Mouse (Mus musculus) cerebellum, postnatal 14 days (tissue): Measurements from ENCODE around the gene Fmnl2.

Experiments
- DNase-seq, 2 experiments: peaks; one replicate each; pipeline ENCODE4 v3.0.0; 2021; ENCODE audit warnings: mixed read lengths in 2 of 2

The Fmnl2 gene

DNA sequence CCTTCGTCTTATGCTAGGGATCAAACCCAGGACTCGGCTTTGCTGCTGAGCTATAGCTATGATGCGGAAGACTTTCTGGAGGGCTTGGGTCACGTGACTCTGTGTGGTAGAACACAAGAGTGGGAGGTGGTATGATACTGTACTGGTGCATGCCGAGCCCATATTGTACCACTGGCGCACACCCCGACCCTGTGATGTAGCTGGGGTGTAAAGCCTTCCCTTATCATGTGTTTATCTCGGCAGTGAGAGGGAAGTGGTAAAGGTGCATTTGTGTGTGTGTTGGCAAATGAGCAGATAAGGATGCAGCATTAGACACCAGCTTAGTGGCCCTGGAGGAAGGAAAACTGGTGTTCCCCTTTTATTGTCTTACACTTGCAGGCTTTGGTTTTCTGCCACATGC is 193.8 kb downstream of the Fmnl2 start:
- DNase-seq = no peak

DNA sequence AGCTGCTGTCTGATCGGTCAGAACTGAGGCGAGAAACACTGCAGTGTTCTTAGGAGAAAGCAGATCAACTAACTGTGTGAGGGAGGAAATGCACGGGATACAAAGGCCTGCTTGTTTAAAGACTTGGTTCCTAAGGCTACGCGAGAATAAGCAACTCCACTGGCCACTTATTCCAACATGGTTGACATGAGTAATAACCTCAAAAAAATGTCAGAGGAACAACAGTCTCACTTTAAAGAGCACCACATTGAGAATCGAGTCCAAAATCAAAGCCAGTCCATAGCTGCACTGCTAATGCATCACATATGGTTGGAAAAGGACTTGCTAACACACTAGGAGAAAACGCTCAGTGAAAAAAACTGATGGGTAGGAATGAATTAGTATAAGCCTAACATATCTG is 196.1 kb downstream of the Fmnl2 start:
- no peak for DNase-seq

DNA sequence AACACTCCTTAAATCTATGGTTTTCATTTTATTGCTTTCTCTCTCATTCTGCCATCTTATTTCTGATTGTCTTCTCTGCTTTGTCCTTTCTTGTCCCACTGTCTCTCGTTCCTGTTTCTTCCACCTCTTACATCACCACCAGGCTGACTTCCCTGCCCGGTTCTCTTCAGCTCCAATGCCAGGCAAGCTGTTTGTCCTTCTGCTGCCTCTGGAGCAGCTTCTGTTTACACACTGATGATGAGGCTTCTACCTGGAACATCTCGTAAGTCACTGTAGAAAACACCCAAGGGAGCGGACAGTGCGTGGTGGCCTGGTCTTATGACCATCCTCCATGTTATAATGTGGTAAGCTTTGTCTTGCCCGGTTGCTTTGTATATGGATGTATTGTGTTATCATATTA is 198.9 kb downstream of the Fmnl2 start:
- DNase-seq = peak; percentile 66 to 73

DNA sequence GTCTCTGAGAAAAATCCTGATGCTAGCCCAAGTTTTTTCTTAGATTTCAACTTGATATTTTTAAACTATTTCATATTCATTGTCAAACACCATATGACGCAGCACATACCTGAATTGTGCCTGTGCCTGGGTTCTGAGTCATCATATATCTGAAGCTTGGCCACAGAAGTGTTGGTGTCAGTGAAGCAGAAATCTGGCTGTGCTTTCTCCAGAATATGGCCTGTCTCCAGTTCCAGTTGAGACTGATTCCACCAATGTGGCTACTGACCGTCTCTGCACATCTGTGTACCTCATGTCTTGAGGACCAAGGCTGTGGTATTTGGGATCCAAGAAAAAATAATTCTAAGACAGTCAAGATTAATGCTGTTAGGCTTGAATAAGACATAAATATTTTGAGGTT is 199.6 kb downstream of the Fmnl2 start:
- peak; percentile 63 to 77 for DNase-seq

DNA sequence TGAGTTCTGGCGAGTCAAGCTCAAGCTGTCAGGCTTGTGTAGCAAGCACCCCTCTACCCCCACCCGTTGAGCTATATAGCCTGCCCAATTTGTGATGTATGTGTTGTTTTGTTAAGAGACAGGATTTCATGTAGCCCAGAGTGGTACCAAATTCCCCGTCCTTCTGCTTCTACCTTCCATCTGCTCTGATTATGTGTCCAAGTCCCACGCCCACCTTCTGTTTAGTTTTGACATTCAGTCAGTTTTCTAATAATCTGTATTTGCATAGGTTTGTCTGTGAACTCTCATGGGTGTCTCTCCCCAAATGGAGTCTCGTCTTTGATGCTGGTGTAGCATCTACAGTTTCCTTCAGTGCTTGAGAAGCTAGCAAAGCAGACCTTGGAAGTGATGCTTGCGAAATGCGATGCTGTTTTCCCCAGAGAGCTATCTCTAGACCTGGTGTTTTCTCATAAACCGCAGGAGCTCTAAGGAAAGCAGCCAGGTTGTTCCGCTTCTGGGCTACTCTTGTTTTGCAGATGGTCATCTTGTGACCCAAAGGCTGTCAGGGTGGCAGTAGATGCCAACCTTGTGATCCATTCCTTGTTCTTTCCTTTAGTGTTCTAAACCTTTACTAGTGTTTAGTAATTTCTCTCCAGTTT is 203.8 kb downstream of the Fmnl2 start:
- DNase-seq = peak; percentile 76 to 81

DNA sequence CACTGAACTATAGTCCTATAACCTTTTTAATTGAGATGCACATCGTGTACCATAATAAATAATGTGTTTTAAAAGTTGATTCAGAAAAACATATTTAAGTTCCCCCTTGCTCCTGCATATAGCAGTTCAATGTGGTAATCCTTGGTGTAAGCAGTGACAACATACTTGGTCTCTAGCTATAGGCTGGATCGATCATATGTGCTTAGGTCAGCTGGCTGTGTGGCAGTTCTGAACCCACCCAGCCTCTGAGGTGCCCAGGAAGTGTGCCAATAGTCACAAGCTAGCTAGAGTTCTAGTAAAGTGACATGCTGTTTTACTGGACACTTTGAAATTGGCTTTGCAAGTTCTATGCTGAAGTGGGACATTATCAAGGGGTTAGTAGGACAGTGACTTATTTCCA is 209.3 kb downstream of the Fmnl2 start:
- DNase-seq = no peak

DNA sequence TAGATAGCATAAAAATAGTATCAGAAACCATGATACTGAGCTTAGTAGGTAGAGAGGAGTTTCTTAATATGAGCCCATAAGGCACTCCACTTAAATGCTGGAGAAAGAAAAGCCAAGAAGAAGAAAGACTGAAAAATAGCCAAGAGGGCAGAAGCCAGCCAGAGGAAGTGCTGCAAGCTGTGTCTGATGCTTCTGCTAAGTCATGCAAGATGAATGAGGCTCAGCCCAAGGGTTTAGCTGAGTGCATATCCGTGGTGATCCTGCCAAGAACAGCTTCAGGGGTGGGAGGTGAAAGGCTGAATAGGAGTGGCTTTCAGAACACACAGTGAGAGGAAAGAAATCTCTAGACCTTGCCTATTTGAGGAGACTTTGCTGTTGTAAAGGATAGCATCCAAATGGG is 212.9 kb downstream of the Fmnl2 start:
- DNase-seq = peak; percentile 72 to 73

DNA sequence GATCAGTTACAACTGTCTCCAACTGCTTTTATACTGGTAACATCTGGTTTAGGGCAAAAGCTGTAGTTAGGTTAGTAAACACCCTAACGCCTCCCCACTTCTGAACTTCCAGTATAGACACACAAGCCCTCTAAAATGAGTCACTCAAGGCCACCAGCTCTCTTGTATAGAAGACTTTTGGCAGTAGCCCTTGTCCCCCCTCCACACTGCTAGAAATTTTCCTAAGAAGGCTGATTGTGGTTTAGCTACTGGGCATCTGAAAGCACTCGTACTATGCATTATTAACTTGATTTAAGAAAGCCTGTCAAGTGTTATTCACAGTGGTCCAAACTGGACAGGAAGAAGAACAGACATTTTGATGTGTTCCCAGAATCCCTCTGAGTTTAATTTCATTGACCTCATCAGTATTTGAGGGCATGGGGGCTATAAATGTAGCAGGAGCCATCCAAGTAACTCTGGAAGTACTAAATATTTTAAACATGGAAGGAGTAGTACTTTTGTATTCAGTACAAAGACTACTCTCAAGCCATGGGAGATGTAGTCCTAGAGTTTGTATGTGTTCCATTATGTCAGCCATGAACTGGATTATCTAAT is 222.1 kb downstream of the Fmnl2 start:
- no peak for DNase-seq

DNA sequence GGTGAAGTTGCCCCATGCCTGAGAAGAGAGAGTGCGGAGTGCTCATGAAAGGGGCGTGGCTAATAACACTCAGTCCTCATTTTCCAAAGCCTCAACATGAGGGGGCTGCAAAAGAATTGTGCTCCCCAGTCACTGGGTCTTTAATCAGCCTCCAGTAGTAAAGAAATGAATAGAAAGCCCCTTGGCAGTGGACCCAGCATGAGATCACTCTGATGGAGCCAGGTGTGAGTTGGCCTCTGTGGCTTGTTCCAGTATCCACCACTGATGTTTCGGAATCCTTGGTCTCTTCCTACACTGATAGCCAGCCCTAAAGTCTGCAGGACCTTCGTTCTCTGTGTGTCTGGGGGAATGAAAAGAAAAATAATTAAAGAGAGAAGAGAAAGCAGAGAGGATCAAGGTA is 224.4 kb downstream of the Fmnl2 start:
- no peak for DNase-seq

DNA sequence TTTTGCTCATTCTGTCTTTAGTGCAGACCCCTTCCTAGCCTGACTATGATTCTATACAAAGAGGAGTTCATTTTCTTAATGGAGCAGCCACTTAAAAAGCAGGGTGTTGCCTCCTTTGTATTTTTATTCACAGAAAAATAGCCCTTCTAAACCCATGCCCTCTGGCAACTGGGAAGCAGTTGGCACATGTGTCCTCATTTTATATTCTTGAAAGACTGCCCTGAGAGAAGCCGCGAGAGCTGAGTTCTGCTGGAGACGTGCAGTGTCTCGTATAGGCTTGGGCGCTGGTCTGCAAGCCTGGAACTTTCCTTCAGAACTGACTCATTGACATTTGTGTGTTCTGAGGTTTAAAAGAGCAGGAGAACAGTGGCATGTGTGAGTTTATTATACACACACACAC is 224.8 kb downstream of the Fmnl2 start:
- no peak for DNase-seq

DNA sequence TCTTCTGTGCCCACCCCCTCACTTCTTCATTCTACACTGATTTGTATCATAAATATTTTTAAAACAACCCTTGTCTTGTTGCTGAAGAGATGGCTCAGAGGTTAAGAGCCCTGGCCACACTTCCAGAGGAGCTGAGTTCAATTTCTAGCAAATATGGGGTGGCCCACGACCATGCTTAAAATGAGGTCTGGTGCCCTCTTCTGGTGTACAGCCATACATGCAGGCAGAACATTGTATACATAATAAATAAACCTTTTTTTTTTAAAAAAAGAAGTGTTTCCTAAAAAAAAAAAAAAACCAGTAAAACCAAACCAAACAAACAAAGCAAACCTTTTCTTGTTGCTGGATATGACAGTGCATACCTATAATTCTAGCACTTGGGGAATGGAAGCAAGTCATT is 225.6 kb downstream of the Fmnl2 start:
- DNase-seq = peak; percentile 41 to 51

DNA sequence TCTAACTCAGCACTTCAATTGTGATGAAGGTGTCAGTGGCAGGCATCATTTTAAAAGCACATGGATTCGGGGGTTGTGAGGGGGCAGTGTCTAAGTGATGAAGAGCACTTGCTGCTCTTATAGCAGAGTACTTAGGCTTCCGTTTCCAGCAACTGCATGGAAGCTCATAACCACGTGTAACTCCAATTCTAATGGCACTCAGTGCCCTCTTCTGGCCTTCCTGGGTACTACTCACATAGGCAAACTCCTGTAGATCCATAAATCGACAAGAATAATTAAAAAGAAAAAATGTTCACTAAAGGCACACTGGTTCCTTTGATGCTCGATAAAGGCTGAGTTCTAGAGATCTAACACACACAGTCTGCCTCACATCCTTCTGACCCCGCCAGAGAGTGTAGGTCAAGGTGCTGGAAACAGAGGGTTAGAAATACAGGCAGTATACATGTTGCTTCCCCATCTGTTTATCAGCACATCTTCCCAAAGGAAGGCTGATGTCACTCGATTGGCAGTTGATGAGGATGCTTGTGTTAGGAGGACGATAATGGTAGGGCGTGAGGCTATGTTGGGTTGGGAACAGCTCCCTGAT is 228.1 kb downstream of the Fmnl2 start:
- peak; percentile 74 to 81 for DNase-seq

DNA sequence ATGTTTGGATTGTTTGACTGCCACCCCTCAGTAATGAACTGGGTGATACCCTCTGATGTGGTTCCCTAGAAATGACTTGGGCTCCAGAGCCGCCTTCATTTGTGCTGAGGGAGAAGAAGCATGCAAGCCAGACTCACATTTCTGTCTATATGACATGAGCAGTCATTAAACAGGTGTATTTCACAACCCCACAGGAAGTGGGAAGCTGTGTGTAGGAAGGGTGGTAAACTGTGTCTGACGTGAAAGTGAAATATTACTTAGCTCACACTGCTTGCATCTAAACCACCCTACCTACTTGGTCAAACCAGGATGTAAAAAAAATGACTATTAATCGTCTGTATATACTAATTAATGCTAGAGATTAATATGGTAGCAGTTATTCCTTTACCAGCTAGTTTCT is 231.1 kb downstream of the Fmnl2 start:
- DNase-seq = no peak

DNA sequence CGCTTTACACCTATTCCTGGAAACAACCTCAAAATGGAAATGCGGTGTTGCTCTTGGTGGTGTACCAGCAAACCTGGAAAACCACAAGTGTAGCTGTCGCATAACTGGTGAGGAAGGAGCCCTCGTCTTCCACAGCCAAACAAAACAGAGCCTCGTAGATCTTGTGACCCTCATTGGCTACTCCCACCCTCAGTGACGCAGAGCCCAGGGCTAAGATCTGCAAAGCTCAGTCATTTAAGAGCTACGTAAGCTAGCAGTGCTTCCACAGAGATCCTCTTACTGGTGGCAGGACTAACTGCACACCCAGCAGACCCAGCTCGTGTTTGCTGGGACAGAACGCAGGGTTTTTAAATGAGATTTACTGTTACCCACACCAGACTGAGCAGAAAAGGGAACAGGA is 237.4 kb downstream of the Fmnl2 start:
- no peak for DNase-seq

DNA sequence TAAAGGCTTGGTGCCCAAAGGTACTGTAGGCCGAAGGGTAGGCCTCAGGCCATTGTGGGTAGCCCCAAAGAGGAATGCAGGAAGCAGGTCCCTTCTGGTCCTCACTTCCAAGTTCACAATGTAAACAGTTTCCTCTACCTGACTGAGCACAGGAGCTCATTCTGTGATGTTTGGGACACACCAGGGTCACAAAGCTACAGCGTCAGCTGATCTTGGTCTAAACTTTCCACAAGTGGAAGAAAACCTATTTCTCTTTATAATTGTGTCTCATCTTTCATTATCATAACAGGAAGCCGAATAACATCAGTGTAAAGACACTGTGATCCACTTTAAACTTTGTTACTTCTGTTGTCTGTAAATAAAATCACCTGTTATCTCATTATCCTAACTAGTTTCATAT is 237.8 kb downstream of the Fmnl2 start:
- DNase-seq = no peak

DNA sequence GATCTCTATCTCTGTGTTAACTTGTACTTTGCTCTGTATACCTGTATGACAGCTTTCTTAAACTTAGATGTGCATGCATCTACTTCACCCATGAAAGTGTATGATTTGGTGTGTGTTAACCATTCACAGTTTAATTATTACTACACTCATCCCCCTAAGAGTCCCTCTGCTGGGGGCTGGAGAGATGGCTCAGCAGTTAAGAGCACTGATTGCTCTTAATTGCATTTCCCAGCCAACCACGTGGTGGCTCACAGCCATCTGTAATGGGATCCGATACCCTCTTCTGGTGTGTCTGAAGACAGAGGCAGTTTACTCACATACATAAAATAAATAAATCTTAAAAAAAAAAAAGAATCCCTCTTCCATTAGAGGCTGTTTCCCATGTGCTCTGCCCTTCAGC is 242.4 kb downstream of the Fmnl2 start:
- peak in 1 of 2 experiments; percentile 17 for DNase-seq

DNA sequence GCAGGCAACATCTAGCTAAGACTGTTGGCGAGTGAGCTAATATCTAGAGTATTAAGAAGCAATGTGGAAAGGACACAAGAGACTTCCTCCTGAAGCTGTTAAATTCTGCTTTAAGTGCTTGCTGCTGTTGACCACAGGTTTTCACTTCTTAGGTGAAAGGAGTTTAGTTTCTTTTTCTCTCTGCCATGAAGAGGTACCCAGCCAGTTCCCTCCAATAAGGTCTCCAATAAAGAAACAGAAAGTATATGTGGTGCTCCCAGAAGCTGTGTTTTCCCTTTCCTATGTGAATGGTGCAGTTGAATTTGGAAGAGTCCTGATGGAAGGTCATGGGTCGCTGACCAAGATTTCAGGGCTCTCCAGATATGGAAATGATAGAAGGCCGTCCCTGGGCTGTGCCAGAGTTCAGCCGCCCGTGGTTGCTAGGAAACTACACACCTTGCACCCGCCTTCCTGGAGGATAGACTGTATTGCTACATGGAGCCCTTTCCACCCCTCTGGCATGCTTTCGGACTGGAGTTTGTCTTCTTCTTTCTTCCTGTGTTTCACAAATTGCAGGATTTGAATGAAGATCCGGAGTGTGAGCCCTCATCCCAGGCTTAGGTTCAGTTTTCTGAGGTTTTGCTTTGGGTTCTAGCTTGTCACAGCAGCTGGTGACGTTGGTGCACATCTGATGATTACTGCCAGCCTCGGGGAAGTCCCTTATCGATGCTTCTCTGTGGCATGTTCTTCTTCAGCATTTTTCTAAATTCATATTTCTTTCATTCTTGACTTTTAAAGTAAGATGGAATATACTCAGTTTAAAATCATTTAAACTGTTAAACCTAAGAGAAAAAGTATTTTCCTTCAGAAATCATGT is 244.5 kb downstream of the Fmnl2 start:
- no peak for DNase-seq

DNA sequence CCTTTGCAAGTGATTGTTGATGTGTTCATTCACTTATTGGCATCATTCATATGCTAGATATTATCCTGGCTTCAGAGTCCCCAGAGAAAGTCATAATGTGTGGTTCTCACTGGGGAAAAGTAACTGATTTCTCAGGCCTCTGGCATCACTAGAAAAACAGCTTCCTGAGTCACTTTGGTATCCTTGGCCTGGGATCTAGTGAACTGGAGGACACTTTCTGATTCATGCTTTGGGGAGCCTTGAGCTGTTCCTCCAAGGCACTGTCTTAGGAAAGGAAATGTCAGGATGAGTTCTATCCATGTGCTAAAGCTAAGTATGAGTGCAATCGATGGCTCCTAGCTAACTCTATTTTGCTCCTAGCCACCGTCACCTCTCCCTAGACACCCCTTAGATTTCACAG is 245.2 kb downstream of the Fmnl2 start:
- DNase-seq = no peak

DNA sequence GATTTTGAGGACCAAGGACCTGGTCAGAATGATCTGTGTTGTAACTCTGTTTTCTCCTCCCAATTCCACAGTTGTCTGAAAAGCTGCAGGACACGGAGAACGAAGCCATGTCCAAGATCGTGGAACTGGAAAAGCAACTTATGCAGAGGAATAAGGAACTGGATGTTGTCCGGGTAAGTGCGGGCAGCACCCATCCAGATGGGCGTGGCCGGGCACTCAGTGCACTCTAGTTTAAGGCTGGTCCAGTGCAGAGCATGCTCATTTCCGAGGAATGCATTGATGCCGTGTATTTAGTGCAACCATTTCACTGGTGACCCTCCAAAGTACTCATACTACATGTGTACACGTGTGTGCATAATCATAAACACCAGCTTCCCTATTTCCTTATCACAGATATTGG is 247.7 kb downstream of the Fmnl2 start:
- no peak for DNase-seq

DNA sequence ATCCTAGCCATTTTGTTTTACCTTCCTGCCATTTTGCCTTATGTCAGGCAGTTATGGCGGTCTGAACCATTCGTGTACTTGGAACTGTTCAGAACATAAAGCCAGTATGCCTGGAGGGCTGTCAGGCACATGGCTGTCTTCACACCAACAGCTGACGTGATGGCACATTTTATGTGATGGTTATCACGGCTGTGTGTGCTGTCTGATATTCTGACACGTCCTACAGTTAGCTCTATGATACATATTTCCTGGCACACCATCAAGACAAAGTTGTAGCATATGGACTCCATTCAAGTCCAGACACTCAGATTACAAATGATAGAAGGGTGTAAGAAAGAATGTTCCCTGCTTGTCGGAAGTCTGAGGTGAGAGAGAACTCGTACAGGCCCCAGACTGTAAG is 248.4 kb downstream of the Fmnl2 start:
- DNase-seq = no peak

DNA sequence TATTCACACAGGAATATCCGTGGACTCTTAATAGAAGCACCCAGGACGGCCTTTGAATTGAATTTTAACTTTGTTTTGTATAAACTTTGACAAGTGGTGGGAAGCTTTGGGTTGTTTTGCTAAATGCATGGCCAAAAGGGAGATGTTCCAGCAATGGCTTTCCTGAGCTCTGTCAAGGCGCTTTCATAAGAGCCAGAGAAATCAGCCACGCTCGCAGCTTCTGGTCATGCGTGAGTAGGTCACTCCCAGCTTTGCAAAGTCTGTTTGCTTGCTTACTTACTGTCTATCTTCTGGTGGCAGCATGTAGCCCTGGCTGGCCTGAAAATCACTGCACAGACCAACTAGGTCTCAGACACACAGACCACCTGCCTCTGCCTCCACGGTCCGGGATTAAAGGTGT is 248.8 kb downstream of the Fmnl2 start:
- no peak for DNase-seq

DNA sequence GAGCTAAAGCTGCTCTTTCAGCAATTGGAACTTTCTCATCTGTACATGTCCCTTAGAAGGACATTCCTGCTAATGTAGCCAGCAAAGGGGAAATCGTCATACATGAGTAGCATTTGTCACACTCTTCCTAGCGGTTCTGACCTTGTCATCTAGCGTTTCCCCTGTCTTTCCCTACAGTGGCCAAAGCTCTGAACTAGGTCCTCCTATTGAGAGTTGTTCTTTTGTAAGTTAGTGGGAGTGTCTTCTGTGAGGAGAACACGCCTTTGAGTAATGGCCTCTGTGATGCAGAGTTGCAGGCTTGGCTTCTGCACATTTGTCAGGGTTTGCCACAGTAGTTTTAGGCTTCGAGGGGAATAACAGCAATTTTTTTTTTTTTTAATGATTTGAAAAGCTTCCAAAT is 250.9 kb downstream of the Fmnl2 start:
- no peak for DNase-seq

DNA sequence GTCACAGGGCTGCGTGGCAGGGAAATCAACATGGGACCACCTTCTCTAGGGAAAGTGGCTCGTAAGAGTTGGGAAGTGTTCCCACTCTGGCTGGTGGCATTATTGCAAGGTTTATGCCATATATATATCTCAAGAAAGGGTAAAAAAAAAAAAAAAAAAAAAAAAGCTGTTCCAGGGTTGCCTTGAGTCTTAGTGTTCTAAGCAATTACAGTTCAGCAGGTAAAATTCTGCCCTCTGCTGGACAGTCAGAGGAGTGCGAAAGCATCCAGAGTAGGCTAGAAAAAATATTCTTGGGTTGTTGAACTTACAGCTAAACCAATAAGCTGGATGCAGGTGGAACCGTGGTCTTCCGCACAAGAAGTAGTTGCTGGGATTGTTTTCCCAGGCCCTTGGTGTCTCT is 264.1 kb downstream of the Fmnl2 start:
- DNase-seq = peak; percentile 70 to 74

DNA sequence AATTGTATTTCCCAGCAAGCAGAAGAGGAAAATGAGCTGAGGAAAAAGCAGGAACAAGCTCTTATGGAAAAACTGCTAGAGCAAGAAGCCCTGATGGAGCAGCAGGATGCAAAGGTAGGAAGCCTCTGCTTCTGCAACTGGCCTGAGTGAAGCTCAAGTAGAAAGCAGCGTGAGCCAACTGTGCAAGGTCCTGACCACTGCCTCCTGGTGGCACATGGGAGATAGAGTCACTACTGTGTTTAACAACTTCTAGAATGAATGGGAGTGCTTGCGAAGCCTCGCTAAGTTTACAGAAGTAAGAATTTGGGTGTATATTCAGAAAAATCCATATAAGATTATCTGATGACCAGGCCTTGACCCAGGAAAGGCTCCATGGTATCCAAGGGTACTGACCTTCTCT is 268.3 kb downstream of the Fmnl2 start:
- DNase-seq = peak in 1 of 2 experiments; percentile 30
